Mouse (Mus musculus): ENCODE measurements around the gene Cdk11b.
"Not testable (repeated sequence)": the region's sequence is repeated elsewhere in the genome, so short reads cannot be mapped to it uniquely, and the experiment has no call there.

Cdk11b gene

GRCm38 (mm10) chr4:155605132-155605531, 19.5 kb upstream of the Cdk11b start:
- no peak for DNase-seq (ENCODE audit: low read depth, low spot score)

- DNase-seq (ENCODE audit: low read depth, low spot score): no peak
These were observed 17.8 kb upstream of the Cdk11b start for GRCm38 (mm10) chr4:155606825-155607224.

- DNase-seq (ENCODE audit: low read depth, low spot score): no peak
These were observed 12.8 kb upstream of the Cdk11b start for GRCm38 (mm10) chr4:155611860-155612259.

- no peak for DNase-seq (ENCODE audit: low read depth, low spot score)
These were observed 11.4 kb upstream of the Cdk11b start for GRCm38 (mm10) chr4:155613264-155613663.

GRCm38 (mm10) chr4:155618321-155618720, 6.3 kb upstream of the Cdk11b start:
- DNase-seq (ENCODE audit: low read depth, low spot score): no peak

GRCm38 (mm10) chr4:155630267-155630666, 5.6 kb downstream of the Cdk11b start:
- no peak for DNase-seq (ENCODE audit: low read depth, low spot score)

- DNase-seq (ENCODE audit: low read depth, low spot score): no peak
These were observed 11.3 kb downstream of the Cdk11b start for GRCm38 (mm10) chr4:155635766-155636499.

GRCm38 (mm10) chr4:155643531-155643930, 18.9 kb downstream of the Cdk11b start:
- no peak for DNase-seq (ENCODE audit: low read depth, low spot score)

GRCm38 (mm10) chr4:155645308-155645707, 20.7 kb downstream of the Cdk11b start, which contains the start of gene Gm10563:
Gene Gm10563, minus strand, starts transcription at chr4:155645408.
- not testable (repeated sequence) for DNase-seq (ENCODE audit: low read depth, low spot score)

GRCm38 (mm10) chr4:155645721-155646120, 21.1 kb downstream of the Cdk11b start:
- DNase-seq (ENCODE audit: low read depth, low spot score): no peak

GRCm38 (mm10) chr4:155649355-155649754, 24.7 kb downstream of the Cdk11b start:
- DNase-seq (ENCODE audit: low read depth, low spot score): no peak

GRCm38 (mm10) chr4:155651553-155652269, 27.1 kb downstream of the Cdk11b start:
- DNase-seq (ENCODE audit: low read depth, low spot score): no peak

GRCm38 (mm10) chr4:155652283-155653085, 27.8 kb downstream of the Cdk11b start:
- no peak for DNase-seq (ENCODE audit: low read depth, low spot score)

- no peak for DNase-seq (ENCODE audit: low read depth, low spot score)
These were observed 28.4 kb downstream of the Cdk11b start, which contains the start of gene Mmp23 for GRCm38 (mm10) chr4:155653086-155653450. Gene Mmp23, minus strand, starts transcription at chr4:155653384.

GRCm38 (mm10) chr4:155653451-155654182, 29.0 kb downstream of the Cdk11b start:
- DNase-seq (ENCODE audit: low read depth, low spot score): no peak

GRCm38 (mm10) chr4:155654183-155654455, 29.5 kb downstream of the Cdk11b start:
- DNase-seq (ENCODE audit: low read depth, low spot score): no peak

- DNase-seq (ENCODE audit: low read depth, low spot score): peak; percentile 42
These were observed 30.0 kb downstream of the Cdk11b start for GRCm38 (mm10) chr4:155654456-155655298.

- no peak for DNase-seq (ENCODE audit: low read depth, low spot score)
These were observed 31.6 kb downstream of the Cdk11b start for GRCm38 (mm10) chr4:155656214-155656751.

- no peak for DNase-seq (ENCODE audit: low read depth, low spot score)
These were observed 34.3 kb downstream of the Cdk11b start for GRCm38 (mm10) chr4:155658961-155659360.

GRCm38 (mm10) chr4:155660641-155661040, 36.0 kb downstream of the Cdk11b start:
- DNase-seq (ENCODE audit: low read depth, low spot score): no peak
